Mouse (Mus musculus): ENCODE results near the gene Mrpl18. TPM values are rescaled to one million over a fixed set of nuclear protein-coding genes. Genes with fewer than 3 reads are reported as not detected.

The Mrpl18 gene
- polyA plus RNA-seq, 1 experiment from 2014 or later: 199 TPM

DNA sequence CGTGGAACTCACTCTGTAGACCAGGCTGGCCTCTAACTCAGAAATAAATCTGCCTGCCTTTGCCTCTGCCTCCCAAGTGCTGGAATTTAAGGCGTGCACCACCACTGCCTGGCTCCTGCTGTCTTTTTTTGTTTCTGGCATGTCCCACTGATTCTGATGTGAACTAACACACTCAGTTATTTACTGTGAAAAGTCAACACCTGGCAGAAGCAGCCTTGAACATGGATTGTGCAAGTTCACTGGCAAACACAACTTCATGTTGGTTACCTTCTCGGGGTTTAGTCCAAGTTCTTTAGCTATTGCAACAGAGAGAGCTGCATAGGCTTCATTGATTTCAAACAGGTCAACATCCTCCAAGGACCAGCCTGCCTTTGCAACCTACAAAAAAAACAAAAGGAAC lies 8.9 kb upstream of the Mrpl18 start:
- no peaks in the 10 kb centered on the region for H3K4me1 ChIP-seq (ENCODE audit: control insufficient read depth, insufficient read depth, low read length)
- H3K27ac ChIP-seq (replicated peaks; ENCODE audit: low read depth, low read length): no peak overlapping the region
- H3K9ac ChIP-seq (ENCODE audit: low read length): no peak overlapping the region
- ATAC-seq (ENCODE audit: insufficient number of reproducible peaks, low FRiP score, low TSS enrichment, low read depth) (no peak), DNase-seq (ENCODE audit: low spot score) (no peak)
- WGBS: 92% methylated on average over 3 of the region's 3 CpGs
- no peak overlapping the region for H3K4me3 ChIP-seq (ENCODE audit: low read depth, low read length)
- peaks cover 32% of the 10 kb centered on the region for H3K36me3 ChIP-seq (ENCODE audit: control insufficient read depth, insufficient read depth, low read length)
- H3K4me2 ChIP-seq (ENCODE audit: low read depth, severe bottlenecking): no peak overlapping the region
- no peaks in the 10 kb centered on the region for H3K27me3 ChIP-seq (ENCODE audit: control insufficient read depth, insufficient read depth, low read length)
- H3K9me3 ChIP-seq (ENCODE audit: control insufficient read depth, low read length): no peaks in the 10 kb centered on the region

DNA sequence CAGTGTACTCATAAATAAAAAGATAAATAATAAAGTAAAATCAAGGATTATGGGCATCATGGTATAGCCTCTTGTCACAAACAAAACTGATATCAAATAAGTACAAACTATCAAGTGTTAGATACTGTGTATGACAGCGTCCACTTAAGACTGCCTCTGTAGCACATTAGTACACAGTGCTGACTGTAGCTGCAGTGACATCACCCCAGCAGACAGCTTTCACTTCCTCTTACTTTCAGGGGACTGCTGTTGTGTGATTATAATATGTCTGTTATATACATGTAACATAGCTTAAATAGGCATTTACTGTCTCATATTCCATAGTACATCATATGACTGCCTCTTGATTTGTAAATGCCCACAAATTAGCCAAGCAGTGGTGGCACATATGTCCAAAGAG lies 4.9 kb upstream of the Mrpl18 start:
- peaks cover 40% of the 10 kb centered on the region for H3K36me3 ChIP-seq (ENCODE audit: control insufficient read depth, insufficient read depth, low read length)
- 98% methylated on average over 1 of the region's 1 CpGs for WGBS
- ATAC-seq (ENCODE audit: insufficient number of reproducible peaks, low FRiP score, low TSS enrichment, low read depth) (no peak), DNase-seq (ENCODE audit: low spot score) (no peak)
- no peak overlapping the region for H3K27ac ChIP-seq (replicated peaks; ENCODE audit: low read depth, low read length)
- H3K4me2 ChIP-seq (ENCODE audit: low read depth, severe bottlenecking): no peak overlapping the region
- H3K4me3 ChIP-seq (ENCODE audit: low read depth, low read length): no peak overlapping the region
- H3K9ac ChIP-seq (ENCODE audit: low read length): no peak overlapping the region
- H3K9me3 ChIP-seq (ENCODE audit: control insufficient read depth, low read length): no peaks in the 10 kb centered on the region
- no peaks in the 10 kb centered on the region for H3K4me1 ChIP-seq (ENCODE audit: control insufficient read depth, insufficient read depth, low read length)
- no peaks in the 10 kb centered on the region for H3K27me3 ChIP-seq (ENCODE audit: control insufficient read depth, insufficient read depth, low read length)

DNA sequence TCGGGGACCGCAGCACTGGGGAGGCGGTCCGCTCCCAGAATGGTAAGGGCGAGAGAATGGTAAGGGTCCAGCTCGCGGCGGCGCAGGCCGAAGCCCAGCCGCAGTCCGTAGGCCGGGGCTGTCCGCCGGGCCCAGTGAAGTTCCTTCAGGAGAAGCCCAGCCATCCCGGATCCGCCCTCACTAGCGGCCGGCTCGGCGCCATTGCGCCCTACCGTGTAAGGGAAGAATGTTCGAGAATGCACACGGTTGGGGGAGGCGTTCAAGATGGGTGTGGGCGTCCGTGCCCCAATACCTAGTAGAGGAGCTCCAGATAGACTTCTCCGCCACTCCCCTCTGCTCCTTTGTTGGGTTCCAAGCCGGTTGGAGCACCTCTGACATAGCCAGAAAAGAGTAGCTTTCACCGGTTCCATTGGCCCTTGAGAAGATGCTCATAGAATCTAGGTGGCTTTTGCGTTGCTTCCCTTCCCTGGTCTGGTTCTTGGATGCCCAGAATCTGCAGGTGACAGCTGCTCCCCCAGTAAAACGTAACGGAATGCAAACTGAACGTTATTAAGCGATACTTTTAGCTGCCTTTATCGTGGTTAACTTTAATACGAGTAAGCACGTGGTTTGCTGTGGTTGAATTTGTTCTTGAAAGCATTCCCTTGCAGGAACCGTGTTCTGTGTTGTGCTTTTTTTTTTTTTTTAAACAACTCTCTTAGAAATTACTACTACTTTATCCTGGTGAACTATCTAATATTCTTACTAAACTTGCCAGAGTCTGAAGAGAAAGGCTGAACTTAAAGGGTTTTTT lies 639 bp upstream of the Mrpl18 start:
- ATAC-seq (ENCODE audit: insufficient number of reproducible peaks, low FRiP score, low TSS enrichment, low read depth): peak; percentile 74
- DNase-seq (ENCODE audit: low spot score): no peak

DNA sequence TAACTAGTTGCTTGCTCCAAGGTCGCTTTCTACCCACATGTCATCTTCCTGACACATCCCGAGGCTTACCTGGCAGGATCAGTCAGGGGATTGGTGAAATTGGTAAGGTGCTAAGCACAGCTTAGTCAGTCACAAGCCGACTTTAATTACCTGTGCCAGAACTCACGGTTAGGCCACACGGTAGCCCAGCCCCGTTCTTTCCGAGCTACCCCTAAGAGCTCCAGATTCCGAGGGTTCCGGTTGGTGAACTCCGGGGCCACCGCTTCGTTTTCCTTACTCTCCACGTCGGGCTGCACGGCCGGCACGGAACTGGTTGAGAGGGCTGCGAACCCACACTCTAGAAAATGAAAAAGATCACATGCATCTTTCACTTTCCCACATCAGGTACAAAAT lies 661 bp downstream of the Mrpl18 start, which contains the start of gene Tcp1:
Gene Tcp1 (plus strand): TSS at position 214 of the 393 bp plus-strand sequence.
- DNase-seq (ENCODE audit: low spot score) (no peak), ATAC-seq (ENCODE audit: insufficient number of reproducible peaks, low FRiP score, low TSS enrichment, low read depth) (no peak)
- H3K27ac ChIP-seq (replicated peaks; ENCODE audit: low read depth, low read length): peak within 1 kb of the TSS; percentile 72
- no peaks in the 10 kb centered on the region for H3K9me3 ChIP-seq (ENCODE audit: control insufficient read depth, low read length)
- peaks cover 31% of the 10 kb centered on the region for H3K36me3 ChIP-seq (ENCODE audit: control insufficient read depth, insufficient read depth, low read length)
- no peaks in the 10 kb centered on the region for H3K27me3 ChIP-seq (ENCODE audit: control insufficient read depth, insufficient read depth, low read length)
- peak within 1 kb of the TSS; percentile 85 for H3K9ac ChIP-seq (ENCODE audit: low read length)
- H3K4me2 ChIP-seq (ENCODE audit: low read depth, severe bottlenecking): peak within 1 kb of the TSS; percentile 84
- under 1% methylated on average over 18 of the region's 18 CpGs for WGBS
- peak within 1 kb of the TSS; percentile 81 for H3K4me3 ChIP-seq (ENCODE audit: low read depth, low read length)
- H3K4me1 ChIP-seq (ENCODE audit: control insufficient read depth, insufficient read depth, low read length): no peaks in the 10 kb centered on the region

More for the DNA sequence above, 639 bp upstream of the Mrpl18 start:
- Histone ChIP-seq H3K9me3 (ENCODE audit: control insufficient read depth, low read length) (no peaks in the 10 kb centered on the region), H3K27me3 (ENCODE audit: control insufficient read depth, insufficient read depth, low read length) (no peaks in the 10 kb centered on the region), H3K4me3 (ENCODE audit: low read depth, low read length) (peak overlapping the region; percentile 81), H3K27ac (replicated peaks; ENCODE audit: low read depth, low read length) (peak overlapping the region; percentile 72), H3K4me1 (ENCODE audit: control insufficient read depth, insufficient read depth, low read length) (no peaks in the 10 kb centered on the region), H3K9ac (ENCODE audit: low read length) (peak overlapping the region; percentile 85), H3K4me2 (ENCODE audit: low read depth, severe bottlenecking) (peak overlapping the region; percentile 69), H3K36me3 (ENCODE audit: control insufficient read depth, insufficient read depth, low read length) (peaks cover 31% of the 10 kb centered on the region)
- WGBS: under 1% methylated on average over 40 of the region's 40 CpGs

DNA sequence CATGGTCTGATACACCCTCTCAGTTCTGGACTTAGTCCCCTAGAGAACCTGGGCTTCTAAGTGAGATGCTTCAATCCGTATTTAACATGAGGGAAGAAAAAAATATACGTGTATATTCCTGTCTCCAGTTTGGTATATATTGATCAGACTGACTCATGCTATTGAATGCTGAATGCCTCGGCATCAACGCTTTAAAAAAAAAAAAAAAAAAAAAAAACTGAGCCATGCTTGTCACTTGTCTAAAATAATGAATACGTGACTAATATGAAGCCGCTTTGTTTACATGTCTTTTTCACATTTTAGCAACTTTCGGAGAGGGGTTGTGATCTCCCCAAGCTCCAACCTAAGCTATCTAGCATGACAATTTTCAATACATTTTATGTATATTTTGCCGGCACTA lies 5.8 kb downstream of the Mrpl18 start:
- Histone ChIP-seq H3K9me3 (ENCODE audit: control insufficient read depth, low read length) (no peaks in the 10 kb centered on the region), H3K4me3 (ENCODE audit: low read depth, low read length) (no peak overlapping the region), H3K36me3 (ENCODE audit: control insufficient read depth, insufficient read depth, low read length) (peaks cover 18% of the 10 kb centered on the region), H3K4me1 (ENCODE audit: control insufficient read depth, insufficient read depth, low read length) (no peaks in the 10 kb centered on the region), H3K9ac (ENCODE audit: low read length) (no peak overlapping the region), H3K4me2 (ENCODE audit: low read depth, severe bottlenecking) (no peak overlapping the region), H3K27me3 (ENCODE audit: control insufficient read depth, insufficient read depth, low read length) (no peaks in the 10 kb centered on the region), H3K27ac (replicated peaks; ENCODE audit: low read depth, low read length) (no peak overlapping the region)
- ATAC-seq (ENCODE audit: insufficient number of reproducible peaks, low FRiP score, low TSS enrichment, low read depth) (no peak), DNase-seq (ENCODE audit: low spot score) (no peak)
- 89% methylated on average over 8 of the region's 8 CpGs for WGBS

DNA sequence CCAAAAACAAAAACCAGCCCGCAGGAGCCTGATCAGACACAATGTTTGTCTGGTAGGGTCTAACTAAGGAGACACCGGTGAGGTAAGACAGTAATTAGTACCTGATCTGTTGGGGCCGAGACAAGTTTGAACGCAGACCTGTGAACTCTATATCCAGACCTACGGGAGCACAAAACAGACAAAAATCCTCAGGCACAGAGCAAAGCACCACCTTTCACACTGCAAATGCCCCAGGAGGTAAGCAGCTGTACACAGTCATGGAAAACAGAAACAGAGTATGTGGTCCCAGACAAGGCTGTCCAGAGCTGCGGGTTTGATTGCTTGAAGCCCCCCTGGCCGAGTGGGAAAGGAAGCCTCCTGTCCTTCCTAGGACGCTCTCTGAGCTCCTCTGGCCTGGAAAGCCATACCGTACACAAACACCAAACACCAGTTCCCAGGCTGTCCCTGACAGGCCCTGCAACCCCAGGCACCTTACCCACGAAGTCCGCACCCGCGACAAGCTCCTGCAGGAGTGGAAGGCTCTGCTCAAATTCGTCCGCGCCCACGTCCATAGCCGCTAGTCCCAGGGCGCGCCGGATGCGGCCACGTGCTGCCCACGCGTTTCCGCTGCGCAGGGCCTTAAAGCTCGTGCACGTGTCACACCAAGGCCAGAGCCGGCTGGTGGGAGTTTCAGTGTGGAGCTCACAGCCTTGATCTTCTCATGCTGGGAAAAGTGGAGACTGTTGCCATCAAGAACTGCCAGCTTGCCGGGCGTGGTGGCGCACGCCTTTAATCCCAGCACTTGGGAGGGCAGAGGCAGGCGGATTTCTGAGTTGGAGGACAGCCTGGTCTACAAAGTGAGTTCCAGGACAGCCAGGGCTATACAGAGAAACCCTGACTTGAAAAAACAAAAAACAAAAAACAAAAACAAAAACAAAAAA lies 6.5 kb downstream of the Mrpl18 start, which contains the start of gene Pnldc1:
Gene Pnldc1 (minus strand): TSS at position 870 of the 920 bp plus-strand sequence.
- Histone ChIP-seq H3K4me3 (ENCODE audit: low read depth, low read length) (no peak within 1 kb of the TSS), H3K27me3 (ENCODE audit: control insufficient read depth, insufficient read depth, low read length) (no peaks in the 10 kb centered on the region), H3K4me1 (ENCODE audit: control insufficient read depth, insufficient read depth, low read length) (no peaks in the 10 kb centered on the region), H3K36me3 (ENCODE audit: control insufficient read depth, insufficient read depth, low read length) (peaks cover 20% of the 10 kb centered on the region), H3K4me2 (ENCODE audit: low read depth, severe bottlenecking) (no peak within 1 kb of the TSS), H3K9me3 (ENCODE audit: control insufficient read depth, low read length) (no peaks in the 10 kb centered on the region), H3K27ac (replicated peaks; ENCODE audit: low read depth, low read length) (no peak within 1 kb of the TSS), H3K9ac (ENCODE audit: low read length) (no peak within 1 kb of the TSS)
- 80% methylated on average over 35 of the region's 35 CpGs for WGBS
- ATAC-seq (ENCODE audit: insufficient number of reproducible peaks, low FRiP score, low TSS enrichment, low read depth) (no peak), DNase-seq (ENCODE audit: low spot score) (no peak)

DNA sequence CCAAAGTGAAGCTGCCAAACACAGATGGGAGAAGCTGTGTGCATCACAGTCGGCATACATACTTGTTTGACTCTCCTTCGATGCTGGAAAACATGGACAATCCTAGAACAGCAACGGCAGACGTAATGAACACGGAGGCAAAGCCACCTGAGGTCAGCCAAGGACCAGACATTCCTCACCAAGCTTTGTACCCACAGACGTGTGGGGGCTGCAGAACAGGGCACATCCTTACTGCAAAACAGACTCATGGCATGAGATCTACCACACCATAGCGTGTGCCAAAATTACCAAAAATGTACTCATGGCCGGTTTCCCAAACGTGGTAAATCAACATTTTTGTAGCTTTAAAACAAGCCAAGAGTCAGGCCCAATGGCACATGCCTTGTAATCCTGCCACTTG lies 9.7 kb downstream of the Mrpl18 start:
- WGBS: 96% methylated on average over 9 of the region's 9 CpGs
- Histone ChIP-seq H3K36me3 (ENCODE audit: control insufficient read depth, insufficient read depth, low read length) (peaks cover 10% of the 10 kb centered on the region; the same call in 1 of the 2 replicates), H3K27me3 (ENCODE audit: control insufficient read depth, insufficient read depth, low read length) (no peaks in the 10 kb centered on the region), H3K4me2 (ENCODE audit: low read depth, severe bottlenecking) (no peak overlapping the region), H3K9me3 (ENCODE audit: control insufficient read depth, low read length) (no peaks in the 10 kb centered on the region), H3K4me1 (ENCODE audit: control insufficient read depth, insufficient read depth, low read length) (no peaks in the 10 kb centered on the region), H3K27ac (replicated peaks; ENCODE audit: low read depth, low read length) (no peak overlapping the region), H3K4me3 (ENCODE audit: low read depth, low read length) (no peak overlapping the region), H3K9ac (ENCODE audit: low read length) (no peak overlapping the region)
- ATAC-seq (ENCODE audit: insufficient number of reproducible peaks, low FRiP score, low TSS enrichment, low read depth) (no peak), DNase-seq (ENCODE audit: low spot score) (no peak)

DNA sequence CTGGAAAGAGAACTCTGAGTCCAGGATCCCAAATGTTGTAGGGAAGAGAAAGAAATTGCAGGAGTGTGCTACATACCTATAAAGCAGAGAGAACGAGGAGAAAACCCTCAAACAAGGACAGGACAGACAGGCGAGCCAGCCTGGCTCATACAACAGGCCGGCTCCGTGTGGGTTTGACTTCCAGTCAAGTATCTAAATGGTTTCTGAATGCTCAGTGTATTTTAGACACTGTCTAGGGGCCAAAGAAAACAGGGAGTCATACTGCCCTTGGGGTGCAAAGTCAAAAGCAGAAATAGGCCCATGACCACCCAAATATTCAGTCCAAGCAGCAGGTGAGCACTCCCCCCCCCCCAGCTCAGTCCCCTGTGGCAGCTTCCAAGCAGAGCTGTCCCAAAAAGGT lies 10.3 kb downstream of the Mrpl18 start:
- Histone ChIP-seq H3K36me3 (ENCODE audit: control insufficient read depth, insufficient read depth, low read length) (peaks cover 9% of the 10 kb centered on the region; the same call in 1 of the 2 replicates), H3K27ac (replicated peaks; ENCODE audit: low read depth, low read length) (no peak overlapping the region), H3K9me3 (ENCODE audit: control insufficient read depth, low read length) (no peaks in the 10 kb centered on the region), H3K4me2 (ENCODE audit: low read depth, severe bottlenecking) (no peak overlapping the region), H3K9ac (ENCODE audit: low read length) (no peak overlapping the region), H3K4me3 (ENCODE audit: low read depth, low read length) (no peak overlapping the region), H3K4me1 (ENCODE audit: control insufficient read depth, insufficient read depth, low read length) (no peaks in the 10 kb centered on the region), H3K27me3 (ENCODE audit: control insufficient read depth, insufficient read depth, low read length) (no peaks in the 10 kb centered on the region)
- 80% methylated on average over 4 of the region's 4 CpGs for WGBS
- no peak for DNase-seq (ENCODE audit: low spot score)
- no peak for ATAC-seq (ENCODE audit: insufficient number of reproducible peaks, low FRiP score, low TSS enrichment, low read depth)
